Mouse (Mus musculus): ENCODE results near the gene H60b. TPM values are rescaled to one million over a fixed set of nuclear protein-coding genes. Genes with fewer than 3 reads are reported as not detected.

The H60b gene
- total RNA-seq, 2 experiments from 2014 or later, result not detected

Other genes with a start within 250 kb of the H60b start
- not detected for gene 4930444G20Rik, start 90.5 kb upstream of the H60b start, total RNA-seq (2021)
- gene E030030I06Rik, start 9.3 kb upstream of the H60b start, total RNA-seq (2021), result under 1 TPM in 1 of 2 experiments, not detected in 1; 0.31 TPM
- gene Raet1e, start within 50 bp of the H60b start, total RNA-seq (2021), result not detected
- not detected for gene Raet1d, start 202.0 kb downstream of the H60b start, total RNA-seq (2021)